Mouse (Mus musculus): ENCODE data around the gene She.

The She gene

GRCm38 (mm10) chr3:89863716-89864509, 32.7 kb downstream of the She start:
- DNase-seq, result peak; percentile 59 to 69

- peak; percentile 47 to 60 for DNase-seq
These were observed 33.9 kb downstream of the She start for GRCm38 (mm10) chr3:89865020-89865419.

GRCm38 (mm10) chr3:89865764-89866163, 34.6 kb downstream of the She start:
- no peak for DNase-seq

- no peak for DNase-seq
These were observed 36.5 kb downstream of the She start for GRCm38 (mm10) chr3:89867651-89868050.

- DNase-seq, result peak; percentile 29 to 58
These were observed 37.2 kb downstream of the She start for GRCm38 (mm10) chr3:89868357-89868756.

- no peak for DNase-seq
These were observed 37.8 kb downstream of the She start for GRCm38 (mm10) chr3:89868956-89869355.

GRCm38 (mm10) chr3:89869556-89869955, 38.4 kb downstream of the She start:
- DNase-seq, result peak; percentile 42 to 70

GRCm38 (mm10) chr3:89870472-89871271, 39.5 kb downstream of the She start:
- DNase-seq, result no peak

- no peak for DNase-seq
These were observed 40.3 kb downstream of the She start for GRCm38 (mm10) chr3:89871339-89871914.

GRCm38 (mm10) chr3:89872209-89872608, 41.0 kb downstream of the She start:
- peak in 1 of 2 experiments; percentile 61 for DNase-seq

- no peak for DNase-seq
These were observed 41.5 kb downstream of the She start for GRCm38 (mm10) chr3:89872684-89873083.

GRCm38 (mm10) chr3:89874076-89874475, 42.9 kb downstream of the She start:
- no peak for DNase-seq

- DNase-seq, result no peak
These were observed 43.9 kb downstream of the She start for GRCm38 (mm10) chr3:89875021-89875420.

- DNase-seq, result no peak
These were observed 44.6 kb downstream of the She start for GRCm38 (mm10) chr3:89875781-89876180.

GRCm38 (mm10) chr3:89876469-89876868, 45.3 kb downstream of the She start:
- DNase-seq, result no peak

- DNase-seq, result no peak
These were observed 46.0 kb downstream of the She start for GRCm38 (mm10) chr3:89877129-89877528.

GRCm38 (mm10) chr3:89878456-89878855, 47.3 kb downstream of the She start:
- DNase-seq, result no peak

GRCm38 (mm10) chr3:89879326-89879725, 48.2 kb downstream of the She start:
- no peak for DNase-seq

GRCm38 (mm10) chr3:89880036-89880851, 49.1 kb downstream of the She start:
- DNase-seq, result no peak

GRCm38 (mm10) chr3:89882556-89883181, 51.5 kb downstream of the She start:
- no peak for DNase-seq

- no peak for DNase-seq
These were observed 52.4 kb downstream of the She start for GRCm38 (mm10) chr3:89883582-89884041.

GRCm38 (mm10) chr3:89885766-89886165, 54.6 kb downstream of the She start:
- DNase-seq, result no peak

Data from kidney, postnatal 25 days (tissue).